Mouse (Mus musculus) MEL (cell line): ENCODE measurements around the gene Ccdc33. TPM values are rescaled to one million over a fixed set of nuclear protein-coding genes. Genes with fewer than 3 reads are reported as not detected.

ENCODE experiments used
- DNase-seq: peaks from one replicate; pipeline ENCODE4 v3.0.0; 2011; ENCODE audit warnings: low read depth, low spot score
- H3K27ac ChIP-seq: 2 replicates; pipeline ENCODE4 v1.5.1; 2012; ENCODE audit warnings: low read depth, mild to moderate bottlenecking, control low read depth, low read length, moderate library complexity; ENCODE audit not compliant: control insufficient read depth
- H3K27me3 ChIP-seq, 2 experiments: fragments of 150-350 bp in 1 of 2; sonication (generic) in 1 of 2; 2 replicates each; pipeline ENCODE4 v1.6.1; 2012; ENCODE audit warnings: low read length in 2 of 2, mild to moderate bottlenecking in 2 of 2, improper control_type of control experiment in 1 of 2, moderate library complexity in 1 of 2; ENCODE audit not compliant: insufficient read depth in 2 of 2, control insufficient read depth in 1 of 2
- H3K36me3 ChIP-seq, 2 experiments: 2 replicates each; pipeline ENCODE4 v1.6.1; 2012 to 2014; ENCODE audit warnings: low read length in 2 of 2, improper control_type of control experiment in 1 of 2, inconsistent platforms in 1 of 2, mild to moderate bottlenecking in 1 of 2; ENCODE audit not compliant: insufficient read depth in 2 of 2, control insufficient read depth in 1 of 2
- H3K4me1 ChIP-seq, 2 experiments: fragments of 150-350 bp in 1 of 2; sonication (generic) in 1 of 2; 2 replicates each; pipeline ENCODE4 v1.6.1; 2012; ENCODE audit warnings: low read length in 2 of 2, improper control_type of control experiment in 1 of 2, mild to moderate bottlenecking in 1 of 2; ENCODE audit not compliant: insufficient read depth in 2 of 2, control insufficient read depth in 1 of 2
- H3K4me3 ChIP-seq, 2 experiments: fragments of 150-350 bp in 1 of 2; sonication (generic) in 1 of 2; 2 replicates each; pipeline ENCODE4 v1.5.1; 2012; ENCODE audit warnings: low read depth in 2 of 2, low read length in 2 of 2, mild to moderate bottlenecking in 2 of 2, moderate library complexity in 2 of 2, control low read depth in 1 of 2, improper control_type of control experiment in 1 of 2; ENCODE audit not compliant: control insufficient read depth in 1 of 2, insufficient read depth in 1 of 2
- H3K79me2 ChIP-seq: 2 replicates; pipeline ENCODE4 v1.6.1; 2012; ENCODE audit warnings: mild to moderate bottlenecking, low read length, moderate library complexity; ENCODE audit not compliant: control insufficient read depth, poor library complexity, insufficient read depth
- H3K9ac ChIP-seq: 2 replicates; pipeline ENCODE4 v1.6.1; 2012; ENCODE audit warnings: low read depth, mild to moderate bottlenecking, control low read depth, low read length, moderate library complexity; ENCODE audit not compliant: control insufficient read depth, poor library complexity, severe bottlenecking
- H3K9me3 ChIP-seq: fragments of 150-350 bp; sonication (generic); replicated peaks from 2 replicates; pipeline ENCODE4 v1.6.1; 2012; ENCODE audit warnings: mild to moderate bottlenecking, low read length, improper control_type of control experiment, moderate library complexity; ENCODE audit not compliant: insufficient read depth
- BHLHE40 ChIP-seq: IDR thresholded peaks from 2 replicates; pipeline ENCODE4 v1.6.1; 2012; ENCODE audit warnings: low read depth, mild to moderate bottlenecking, inconsistent platforms, low read length, improper control_type of control experiment, borderline replicate concordance
- CHD2 ChIP-seq: IDR thresholded peaks from 2 replicates; pipeline ENCODE4 v1.6.1; 2011; ENCODE audit warnings: low read length, improper control_type of control experiment
- EP300 ChIP-seq, 2 experiments: IDR thresholded peaks; 2 replicates each; pipeline ENCODE4 v1.6.1; 2011; ENCODE audit warnings: improper control_type of control experiment in 2 of 2, low read length in 2 of 2, low read depth in 1 of 2, mild to moderate bottlenecking in 1 of 2
- GABPA ChIP-seq: IDR thresholded peaks from 2 replicates; pipeline ENCODE4 v1.6.1; 2012; ENCODE audit warnings: low read depth, mild to moderate bottlenecking, inconsistent platforms, low read length, improper control_type of control experiment, moderate library complexity
- GATA1 ChIP-seq: IDR thresholded peaks from 2 replicates; pipeline ENCODE4 v1.6.1; 2011; ENCODE audit warnings: low read depth, low read length, improper control_type of control experiment
- MAFK ChIP-seq: IDR thresholded peaks from 2 replicates; pipeline ENCODE4 v1.6.1; 2011; ENCODE audit warnings: low read depth, mild to moderate bottlenecking, low read length, improper control_type of control experiment, borderline replicate concordance
- MEF2A ChIP-seq: IDR thresholded peaks from 2 replicates; pipeline ENCODE4 v1.6.1; 2014; ENCODE audit warnings: low read depth, mild to moderate bottlenecking, inconsistent platforms, low read length, improper control_type of control experiment; ENCODE audit not compliant: poor library complexity, insufficient replicate concordance, severe bottlenecking; ENCODE audit errors: extremely low read depth
- MXI1 ChIP-seq: IDR thresholded peaks from 2 replicates; pipeline ENCODE4 v1.6.1; 2011; ENCODE audit warnings: mild to moderate bottlenecking, low read depth, low read length, improper control_type of control experiment
- MYC ChIP-seq: IDR thresholded peaks from 2 replicates; pipeline ENCODE4 v1.6.1; 2011; ENCODE audit warnings: low read depth, mild to moderate bottlenecking, low read length, improper control_type of control experiment, moderate library complexity
- NELFE ChIP-seq: IDR thresholded peaks from 2 replicates; pipeline ENCODE4 v1.6.1; 2011; ENCODE audit warnings: low read depth, low read length, improper control_type of control experiment
- NRF1 ChIP-seq: IDR thresholded peaks from 2 replicates; pipeline ENCODE4 v1.6.1; 2014; ENCODE audit warnings: low read depth, mild to moderate bottlenecking, inconsistent platforms, low read length, improper control_type of control experiment, moderate library complexity; ENCODE audit not compliant: poor library complexity, insufficient read depth, severe bottlenecking
- POLR2A ChIP-seq, 2 experiments: IDR thresholded peaks; 2 replicates each; pipeline ENCODE4 v1.6.1; 2011 to 2012; ENCODE audit warnings: low read length in 2 of 2, mild to moderate bottlenecking in 2 of 2, control low read depth in 1 of 2, improper control_type of control experiment in 1 of 2, low read depth in 1 of 2, moderate library complexity in 1 of 2; ENCODE audit not compliant: control insufficient read depth in 1 of 2, insufficient read depth in 1 of 2, poor library complexity in 1 of 2
- POLR2AphosphoS5 ChIP-seq: IDR thresholded peaks from 2 replicates; pipeline ENCODE4 v1.6.1; 2012; ENCODE audit warnings: low read depth, borderline replicate concordance, mild to moderate bottlenecking, inconsistent platforms, low read length, moderate library complexity, mixed read lengths
- RAD21 ChIP-seq: IDR thresholded peaks from 2 replicates; pipeline ENCODE4 v1.6.1; 2011; ENCODE audit warnings: mild to moderate bottlenecking, low read depth, low read length, improper control_type of control experiment
- RCOR1 ChIP-seq: IDR thresholded peaks from 2 replicates; pipeline ENCODE4 v1.6.1; 2012; ENCODE audit warnings: low read depth, mild to moderate bottlenecking, inconsistent platforms, low read length, improper control_type of control experiment
- SIN3A ChIP-seq: IDR thresholded peaks from 2 replicates; pipeline ENCODE4 v1.6.1; 2012; ENCODE audit warnings: low read length, improper control_type of control experiment, inconsistent platforms
- TAL1 ChIP-seq: IDR thresholded peaks from 2 replicates; pipeline ENCODE4 v1.6.1; 2012; ENCODE audit warnings: mild to moderate bottlenecking, inconsistent platforms, low read length, moderate library complexity, mixed read lengths
- TBP ChIP-seq: IDR thresholded peaks from 2 replicates; pipeline ENCODE4 v1.8.0; 2011; ENCODE audit warnings: low read depth, low read length, improper control_type of control experiment
- TCF12 ChIP-seq: IDR thresholded peaks from 2 replicates; pipeline ENCODE4 v1.6.1; 2014; ENCODE audit warnings: low read depth, mild to moderate bottlenecking, inconsistent platforms, low read length, improper control_type of control experiment, moderate library complexity
- UBTF ChIP-seq: IDR thresholded peaks from 2 replicates; pipeline ENCODE4 v1.6.1; 2012; ENCODE audit warnings: low read depth, mild to moderate bottlenecking, inconsistent platforms, low read length, improper control_type of control experiment, moderate library complexity, borderline replicate concordance; ENCODE audit not compliant: insufficient read depth
- ZKSCAN1 ChIP-seq: IDR thresholded peaks from 2 replicates; pipeline ENCODE4 v1.6.1; 2012; ENCODE audit warnings: low read depth, mild to moderate bottlenecking, inconsistent platforms, low read length, improper control_type of control experiment, moderate library complexity
- polyA plus RNA-seq, 2 experiments: library from polyadenylated mRNA; stranded (reverse) in 1 of 2; unstranded in 1 of 2; fragments of >175 nt in 1 of 2; fragments of >200 nt in 1 of 2; gene quantifications; 2 replicates each; pipeline versions ENCODE4 v1.2.1 to v1.2.4; 2012; ENCODE audit warnings: low replicate concordance in 2 of 2, low read depth in 1 of 2; ENCODE audit not compliant: insufficient read length in 2 of 2, insufficient read depth in 1 of 2, missing spikeins in 1 of 2
- total RNA-seq: library from RNA; depleted of rRNA; stranded (reverse); fragments of 300-350 nt; gene quantifications from 2 replicates; pipeline ENCODE4 v1.2.3, GENCODE M21; 2012

The Ccdc33 gene
- total and polyA plus RNA-seq, 3 experiments, result not detected

DNA sequence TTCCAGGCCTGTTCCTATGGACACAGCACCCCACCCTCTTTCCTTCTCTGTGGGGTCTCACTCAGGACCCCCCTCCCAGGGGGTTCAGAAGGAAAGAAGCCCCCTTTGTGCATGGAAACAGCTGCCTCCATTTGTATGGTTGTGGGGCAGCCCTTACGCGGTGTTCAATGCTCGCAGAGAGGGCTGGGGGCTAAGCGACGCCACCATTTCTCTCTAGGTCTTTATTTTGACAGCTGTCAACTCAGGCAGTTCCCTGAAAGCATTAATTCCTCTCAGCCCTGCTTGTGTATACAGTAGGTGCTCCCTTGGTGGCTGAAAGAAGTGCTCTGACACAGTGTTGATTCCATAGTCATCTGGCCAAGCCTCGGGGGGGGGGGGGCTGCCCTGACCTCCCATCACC, 15.0 kb downstream of the Ccdc33 start:
- H3K9me3 ChIP-seq, result no peaks in the 10 kb centered on the region
- no peak for DNase-seq
- no peak overlapping the region for H3K4me3 ChIP-seq
- H3K79me2 ChIP-seq, result no peaks in the 10 kb centered on the region
- no peaks in the 10 kb centered on the region for H3K36me3 ChIP-seq
- H3K27me3 ChIP-seq, result peaks cover 4 to 7% of the 10 kb centered on the region in 2 experiments
- H3K27ac ChIP-seq, result no peak overlapping the region
- H3K4me1 ChIP-seq, result no peaks in the 10 kb centered on the region
- TF ChIP-seq EP300 (IDR thresholded peaks at IDR 0.05; ENCODE audit: low read depth in 1 of 2, low read length in 2 of 2), result no peak
- TF ChIP-seq CHD2, result no peak
- TF ChIP-seq UBTF, result no peak
- no peak for TF ChIP-seq TBP
- TF ChIP-seq GATA1, result no peak
- TF ChIP-seq MXI1, result no peak
- TF ChIP-seq MAFK, result no peak
- no peak for TF ChIP-seq RCOR1
- no peak for TF ChIP-seq NRF1
- TF ChIP-seq BHLHE40, result no peak
- no peak for TF ChIP-seq GABPA
- no peak for TF ChIP-seq RAD21
- no peak for TF ChIP-seq MEF2A
- no peak for TF ChIP-seq TCF12
- no peak for TF ChIP-seq NELFE
- H3K9ac ChIP-seq, result no peak overlapping the region

DNA sequence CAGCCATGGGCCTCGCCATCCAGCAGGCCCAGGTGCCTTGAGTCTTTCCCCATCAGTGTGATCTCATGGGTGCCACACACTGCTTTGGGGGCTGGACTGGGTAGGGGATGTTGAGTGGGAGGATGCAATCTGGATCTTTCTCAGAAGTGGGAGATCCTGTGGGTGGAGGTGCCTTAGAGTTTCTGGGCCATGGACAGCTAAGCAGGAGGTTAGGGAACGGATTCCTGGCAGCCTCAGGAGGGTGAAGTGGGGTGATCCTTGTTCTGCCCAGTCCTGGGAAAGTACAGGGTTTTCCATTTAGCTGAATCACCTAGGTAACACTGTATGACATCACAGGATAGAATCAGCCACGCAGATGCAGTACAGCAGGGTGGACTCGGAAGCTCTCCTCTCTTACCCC, 16.6 kb downstream of the Ccdc33 start:
- no peaks in the 10 kb centered on the region for H3K4me1 ChIP-seq
- peaks cover 4 to 13% of the 10 kb centered on the region in 2 experiments for H3K27me3 ChIP-seq
- H3K79me2 ChIP-seq, result no peaks in the 10 kb centered on the region
- no peaks in the 10 kb centered on the region for H3K36me3 ChIP-seq
- no peaks in the 10 kb centered on the region for H3K9me3 ChIP-seq
- H3K4me3 ChIP-seq, result no peak overlapping the region
- H3K9ac ChIP-seq, result no peak overlapping the region
- no peak overlapping the region for H3K27ac ChIP-seq
- TF ChIP-seq TAL1 (no peak), ZKSCAN1 (no peak), RCOR1 (no peak), SIN3A (no peak), NRF1 (no peak), BHLHE40 (no peak), MAFK (no peak), MEF2A (no peak), GATA1 (no peak), POLR2AphosphoS5 (no peak), TBP (no peak), POLR2A (IDR thresholded peaks at IDR 0.05; ENCODE audit: control insufficient read depth in 1 of 2, insufficient read depth in 1 of 2, low read depth in 1 of 2, low read length in 2 of 2, poor library complexity in 1 of 2) (no peak), TCF12 (no peak), UBTF (no peak), MYC (no peak)
- TF ChIP-seq, all 39 proteins: peak for 0
- no peak for DNase-seq
